Mouse (Mus musculus) intestine, embryonic 16.5 days (tissue): Measurements from ENCODE around the gene Ogfod2. TPM values are rescaled to one million over a fixed set of nuclear protein-coding genes. Genes with fewer than 3 reads are reported as not detected.

ENCODE experiments used
- ATAC-seq: fragments of 200-750 bp; cut with Nextera tagmentation; 2 replicates; pipeline ENCODE4 v1.8.0; 2017; ENCODE audit warnings: moderate TSS enrichment, moderate library complexity
- H3K27ac ChIP-seq: fragments of 300-500 bp; sonication (generic); 2 replicates; pipeline ENCODE4 v1.5.1; 2014; ENCODE audit warnings: mild to moderate bottlenecking, low read length
- H3K27me3 ChIP-seq: fragments of 300-500 bp; sonication (generic); replicated peaks from 2 replicates; pipeline ENCODE4 v1.6.1; 2014; ENCODE audit warnings: low read length, control low read depth, mixed read lengths; ENCODE audit not compliant: control insufficient read depth, insufficient read depth
- H3K36me3 ChIP-seq: fragments of 300-500 bp; sonication (generic); 2 replicates; pipeline ENCODE4 v1.6.1; 2014; ENCODE audit warnings: low read length, control low read depth; ENCODE audit not compliant: control insufficient read depth, insufficient read depth
- H3K4me1 ChIP-seq: fragments of 300-500 bp; sonication (generic); 2 replicates; pipeline ENCODE4 v1.6.1; 2014; ENCODE audit warnings: low read length, control low read depth, mixed read lengths; ENCODE audit not compliant: control insufficient read depth, insufficient read depth
- H3K4me2 ChIP-seq: fragments of 300-500 bp; sonication (generic); 2 replicates; pipeline ENCODE4 v1.6.1; 2014; ENCODE audit warnings: low read depth, low read length, control low read depth
- H3K4me3 ChIP-seq: fragments of 300-500 bp; sonication (generic); 2 replicates; pipeline ENCODE4 v1.5.1; 2014; ENCODE audit warnings: mild to moderate bottlenecking, low read length
- H3K9ac ChIP-seq: fragments of 300-500 bp; sonication (generic); 2 replicates; pipeline ENCODE4 v1.6.1; 2014; ENCODE audit warnings: low read depth, low read length
- H3K9me3 ChIP-seq: fragments of 300-500 bp; sonication (generic); 2 replicates; pipeline ENCODE4 v1.6.1; 2016; ENCODE audit warnings: low read length, control low read depth; ENCODE audit not compliant: control insufficient read depth
- WGBS: fragments of 180-500 bp; shearing (Covaris S2); extraction: QIAGEN DNeasy Blood & Tissue Kit; methylation state at CpG from one replicate; pipeline ENCODE4 v1.1.7; 2014; 5-methylcytosine and 5-hydroxymethylcytosine counted together
- polyA plus RNA-seq: library from polyadenylated mRNA; unstranded; fragments of >200 nt; fragmentation: Nextera tagmentation; extraction: Ambion mirVana; gene quantifications from 2 replicates; pipeline ENCODE4 v1.2.1, GENCODE M21; 2015

Gene Ogfod2
- polyA plus RNA-seq, 1 experiment from 2014 or later = 30.5 TPM

DNA sequence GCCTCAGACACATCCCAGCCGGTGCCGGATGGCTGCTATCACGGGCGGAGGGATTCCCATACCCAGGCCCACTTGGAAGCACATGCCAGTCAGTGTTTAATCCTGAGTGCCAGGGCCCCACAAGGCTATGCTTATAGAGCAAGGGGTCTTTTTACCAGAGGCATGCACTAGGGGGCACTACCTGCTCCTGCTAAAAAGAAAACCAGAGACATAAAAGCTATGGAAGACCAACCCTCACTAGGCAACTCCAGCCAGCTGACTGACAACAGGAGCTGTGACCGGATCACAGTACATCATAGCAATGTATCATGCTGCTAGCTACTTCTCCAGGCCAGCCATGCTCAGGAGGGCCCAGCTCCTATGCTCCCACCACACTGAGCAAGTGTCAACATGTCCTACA lies 50.5 kb downstream of the Ogfod2 start:
- Histone ChIP-seq H3K4me3 (no peak overlapping the region), H3K27ac (no peak overlapping the region), H3K4me1 (peaks cover 35% of the 10 kb centered on the region), H3K27me3 (no peaks in the 10 kb centered on the region), H3K36me3 (no peaks in the 10 kb centered on the region), H3K9ac (no peak overlapping the region), H3K9me3 (no peaks in the 10 kb centered on the region), H3K4me2 (no peak overlapping the region)
- WGBS = 64% methylated on average over 5 of the region's 5 CpGs
- peak; percentile 27; the same call in 1 of the 2 replicates for ATAC-seq

DNA sequence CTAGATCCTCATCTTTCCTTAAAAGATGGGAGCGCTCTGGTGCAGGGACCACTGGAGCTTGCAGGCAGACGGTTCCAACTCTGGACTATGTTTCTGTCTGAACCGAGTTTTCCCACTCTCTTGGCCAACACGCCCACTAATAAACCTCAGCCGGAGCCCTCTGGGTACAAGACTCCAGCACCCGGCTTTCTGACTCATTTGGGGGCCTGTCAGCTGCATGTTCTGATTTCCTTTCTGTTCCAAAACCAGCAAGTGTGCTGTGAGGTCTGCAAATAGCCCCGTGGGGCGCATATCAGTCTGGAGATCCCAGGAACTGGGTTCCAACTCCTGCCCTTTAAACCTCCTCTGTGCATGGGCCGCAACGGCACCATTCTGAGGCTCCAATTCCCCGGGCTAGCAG lies 51.3 kb downstream of the Ogfod2 start:
- no peak for ATAC-seq
- peaks cover 38% of the 10 kb centered on the region for H3K4me1 ChIP-seq
- WGBS = 71% methylated on average over 11 of the region's 11 CpGs

More for the DNA sequence above, 51.3 kb downstream of the Ogfod2 start:
- no peak overlapping the region for H3K27ac ChIP-seq
- no peaks in the 10 kb centered on the region for H3K36me3 ChIP-seq
- no peaks in the 10 kb centered on the region for H3K27me3 ChIP-seq
- no peak overlapping the region for H3K4me2 ChIP-seq
- no peak overlapping the region for H3K4me3 ChIP-seq
- no peak overlapping the region for H3K9ac ChIP-seq
- no peaks in the 10 kb centered on the region for H3K9me3 ChIP-seq

Other genes with a start within 250 kb of the Ogfod2 start
- gene Hcar2, start 246.8 kb upstream of the Ogfod2 start, polyA plus RNA-seq = 0.11 TPM in 1 of 2 replicates, not detected in the other
- gene Hcar1, start 232.3 kb upstream of the Ogfod2 start, polyA plus RNA-seq = 3.2 and 3.4 TPM in 2 replicates
- gene Denr, start 205.1 kb upstream of the Ogfod2 start, polyA plus RNA-seq = 96.2 and 115 TPM in 2 replicates
- gene Gm43518, start 184.9 kb upstream of the Ogfod2 start, polyA plus RNA-seq = 1.2 and 2.8 TPM in 2 replicates
- 5.1 and 5.2 TPM in 2 replicates for gene Ccdc62, start 181.6 kb upstream of the Ogfod2 start, polyA plus RNA-seq
- 33.8 and 34.8 TPM in 2 replicates for gene Hip1r, start 138.7 kb upstream of the Ogfod2 start, polyA plus RNA-seq
- gene Vps37b, start 80.0 kb upstream of the Ogfod2 start, polyA plus RNA-seq = 25.7 and 27.1 TPM in 2 replicates
- 2.5 and 3.2 TPM in 2 replicates for gene Abcb9, start 16.5 kb upstream of the Ogfod2 start, polyA plus RNA-seq
- 78.1 and 84.8 TPM in 2 replicates for gene Arl6ip4, start 3.8 kb downstream of the Ogfod2 start, polyA plus RNA-seq
- gene Pitpnm2, start 137.5 kb downstream of the Ogfod2 start, polyA plus RNA-seq = 1.8 and 2.4 TPM in 2 replicates
- gene Mphosph9, start 215.7 kb downstream of the Ogfod2 start, polyA plus RNA-seq = 5.6 and 6.6 TPM in 2 replicates
- 13.6 and 14.9 TPM in 2 replicates for gene 2810006K23Rik, start 215.8 kb downstream of the Ogfod2 start, polyA plus RNA-seq